Mouse (Mus musculus) heart, embryonic 13.5 days (tissue): ENCODE results near the gene Arl5c. TPM values are rescaled to one million over a fixed set of nuclear protein-coding genes. Genes with fewer than 3 reads are reported as not detected.
A peak's percentile ranks its signal among the peaks of the same experiment; 100 is the strongest.

Experiments used
- ATAC-seq: fragments of 200-750 bp; cut with Nextera tagmentation; 2 replicates; pipeline ENCODE4 v1.8.0; 2017; ENCODE audit warnings: moderate TSS enrichment; ENCODE audit not compliant: insufficient number of reproducible peaks, low FRiP score, low TSS enrichment; ENCODE audit errors: extremely low read depth
- H3K27ac ChIP-seq: fragments of 300-500 bp; sonication (generic); replicated peaks from 2 replicates; pipeline ENCODE4 v1.5.1; 2015; ENCODE audit warnings: moderate library complexity, mild to moderate bottlenecking, inconsistent platforms
- H3K27me3 ChIP-seq: fragments of 300-500 bp; sonication (generic); replicated peaks from 2 replicates; pipeline ENCODE4 v1.6.1; 2015; ENCODE audit warnings: mild to moderate bottlenecking, inconsistent platforms
- H3K36me3 ChIP-seq: fragments of 300-500 bp; sonication (generic); 2 replicates; pipeline ENCODE4 v1.6.1; 2015; ENCODE audit warnings: mild to moderate bottlenecking, inconsistent platforms
- H3K4me1 ChIP-seq: fragments of 300-500 bp; sonication (generic); 2 replicates; pipeline ENCODE4 v1.6.1; 2015; ENCODE audit warnings: inconsistent platforms
- H3K4me2 ChIP-seq: fragments of 300-500 bp; sonication (generic); 2 replicates; pipeline ENCODE4 v1.6.1; 2015; ENCODE audit warnings: inconsistent platforms, mild to moderate bottlenecking, moderate library complexity
- H3K4me3 ChIP-seq: fragments of 300-500 bp; sonication (generic); 2 replicates; pipeline ENCODE4 v1.5.1; 2015; ENCODE audit warnings: moderate library complexity, mild to moderate bottlenecking, inconsistent platforms
- H3K9ac ChIP-seq: fragments of 300-500 bp; sonication (generic); 2 replicates; pipeline ENCODE4 v1.6.1; 2015; ENCODE audit warnings: inconsistent platforms, mild to moderate bottlenecking, moderate library complexity
- H3K9me3 ChIP-seq: fragments of 300-500 bp; sonication (generic); 2 replicates; pipeline ENCODE4 v1.6.1; 2016; ENCODE audit warnings: inconsistent platforms
- whole genome bisulfite sequencing: fragments of 180-500 bp; shearing (Covaris S2); methylation state at CpG from one replicate; pipeline ENCODE4 v1.1.7; 2015; ENCODE audit warnings: mixed read lengths; 5-methylcytosine and 5-hydroxymethylcytosine counted together
- polyA plus RNA-seq: library from polyadenylated mRNA; unstranded; fragments of >200 nt; fragmentation: Nextera tagmentation; extraction: Ambion mirVana; gene quantifications from 2 replicates; pipeline ENCODE4 v1.2.1, GENCODE M21; 2015

The Arl5c gene
- polyA plus RNA-seq, 1 experiment from 2014 or later: 4.6 TPM

DNA sequence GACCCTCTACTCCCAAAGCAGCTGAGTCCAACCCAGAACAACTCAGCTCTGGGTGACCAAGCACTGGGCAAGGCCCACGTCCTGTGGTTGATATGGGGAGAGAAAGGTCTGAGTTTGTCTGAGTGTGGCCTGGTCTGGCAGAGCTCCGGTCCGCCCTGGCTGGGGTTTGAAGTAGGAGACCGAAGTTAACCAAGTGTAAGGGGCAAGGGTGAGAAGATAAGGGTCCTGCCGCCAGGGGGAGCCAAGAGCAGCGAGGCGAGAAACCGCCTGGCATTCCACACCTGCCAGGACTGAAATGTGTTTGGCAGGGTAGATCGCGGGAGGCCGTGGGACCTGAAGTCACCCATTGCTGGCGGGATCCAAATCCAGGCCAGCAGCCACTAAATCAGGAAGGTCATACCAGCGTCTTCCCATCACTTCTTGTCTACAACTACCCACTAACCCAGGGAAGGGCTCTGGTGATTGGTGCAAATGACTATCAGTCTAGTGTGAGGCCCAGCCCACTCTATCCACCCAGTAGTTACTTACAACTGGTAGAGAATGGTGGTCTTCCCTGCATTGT, 1.4 kb downstream of the Arl5c start:
- Histone ChIP-seq H3K4me1 (peaks cover 28% of the 10 kb centered on the region), H3K27me3 (peaks cover 60% of the 10 kb centered on the region), H3K9ac (peak overlapping the region; percentile 77), H3K9me3 (no peaks in the 10 kb centered on the region), H3K4me2 (peak overlapping the region; percentile 97), H3K4me3 (peak overlapping the region; percentile 62), H3K27ac (no peak overlapping the region), H3K36me3 (no peaks in the 10 kb centered on the region)
- ATAC-seq: no peak
- WGBS: 4% methylated on average over 13 of the region's 13 CpGs

- peak; percentile 79 for ATAC-seq
- Histone ChIP-seq H3K27ac (peak overlapping the region; percentile 91), H3K4me1 (peaks cover 34% of the 10 kb centered on the region), H3K9me3 (no peaks in the 10 kb centered on the region), H3K27me3 (peaks cover 53% of the 10 kb centered on the region), H3K4me2 (peak overlapping the region; percentile 88), H3K36me3 (no peaks in the 10 kb centered on the region), H3K9ac (peak overlapping the region; percentile 92), H3K4me3 (peak overlapping the region; percentile 88)
- under 1% methylated on average over 26 of the region's 26 CpGs for WGBS
Observed at GRCm38 (mm10) chr11:97988530-97989096, 7.4 kb downstream of the Arl5c start.

DNA sequence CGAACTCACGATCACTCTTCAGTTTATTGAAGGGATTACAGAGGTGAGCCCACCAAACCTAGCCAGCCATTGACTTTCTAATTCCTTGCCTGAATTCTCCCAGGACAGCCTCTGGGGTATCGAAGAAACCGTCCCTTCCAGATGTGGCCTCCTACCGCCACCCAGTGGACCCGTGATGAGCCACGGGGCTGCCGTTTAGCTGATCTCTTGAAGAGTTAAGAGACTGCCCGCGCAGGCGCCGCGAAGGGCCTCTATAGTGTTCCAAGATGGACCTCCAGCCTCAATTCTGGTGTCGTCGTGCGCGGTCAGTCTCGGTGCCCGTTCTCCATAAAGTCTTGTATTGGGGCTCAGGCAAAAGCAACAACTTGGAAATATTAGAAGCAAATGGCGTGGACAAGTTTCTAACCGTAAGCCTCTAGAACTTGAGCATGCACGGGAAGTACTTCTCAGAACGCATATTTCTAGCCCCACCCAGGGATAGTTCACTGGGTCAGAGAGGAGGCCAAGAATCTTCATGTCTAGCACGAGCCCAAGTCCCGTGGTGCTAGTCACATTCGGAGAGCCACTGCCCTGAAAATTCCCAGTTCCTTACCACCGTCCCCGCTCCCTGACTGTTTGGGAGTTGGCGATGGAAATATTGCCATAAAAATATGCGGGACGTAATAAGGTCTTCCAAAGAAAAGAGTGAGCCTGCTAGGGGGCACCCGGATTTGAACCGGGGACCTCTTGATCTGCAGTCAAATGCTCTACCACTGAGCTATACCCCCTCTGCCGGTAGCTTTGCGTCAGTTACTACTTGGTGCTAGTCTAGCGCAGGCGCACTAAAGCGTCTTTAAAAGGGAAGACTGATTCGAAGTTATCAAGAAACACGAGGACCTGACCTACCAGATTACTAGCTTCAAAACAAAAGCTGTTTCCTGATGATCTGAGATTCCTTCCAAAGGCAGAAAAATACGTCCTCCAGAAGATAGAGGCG, 8.1 kb downstream of the Arl5c start:
- Histone ChIP-seq H3K4me3 (peak overlapping the region; percentile 88), H3K4me1 (peaks cover 34% of the 10 kb centered on the region), H3K9ac (peak overlapping the region; percentile 92), H3K4me2 (peak overlapping the region; percentile 88), H3K27me3 (peaks cover 56% of the 10 kb centered on the region), H3K9me3 (no peaks in the 10 kb centered on the region), H3K36me3 (no peaks in the 10 kb centered on the region), H3K27ac (peak overlapping the region; percentile 91)
- under 1% methylated on average over 42 of the region's 42 CpGs for WGBS
- peak; percentile 64 for ATAC-seq

- Histone ChIP-seq H3K4me3 (peak overlapping the region; percentile 88), H3K9ac (peak overlapping the region; percentile 80), H3K9me3 (no peaks in the 10 kb centered on the region), H3K27me3 (peaks cover 55% of the 10 kb centered on the region), H3K4me2 (peak overlapping the region; percentile 88), H3K4me1 (peaks cover 34% of the 10 kb centered on the region), H3K27ac (no peak overlapping the region), H3K36me3 (no peaks in the 10 kb centered on the region)
- ATAC-seq: no peak
- WGBS: 20% methylated on average over 17 of the region's 17 CpGs
Observed at GRCm38 (mm10) chr11:97986738-97987465, 9.1 kb downstream of the Arl5c start.

DNA sequence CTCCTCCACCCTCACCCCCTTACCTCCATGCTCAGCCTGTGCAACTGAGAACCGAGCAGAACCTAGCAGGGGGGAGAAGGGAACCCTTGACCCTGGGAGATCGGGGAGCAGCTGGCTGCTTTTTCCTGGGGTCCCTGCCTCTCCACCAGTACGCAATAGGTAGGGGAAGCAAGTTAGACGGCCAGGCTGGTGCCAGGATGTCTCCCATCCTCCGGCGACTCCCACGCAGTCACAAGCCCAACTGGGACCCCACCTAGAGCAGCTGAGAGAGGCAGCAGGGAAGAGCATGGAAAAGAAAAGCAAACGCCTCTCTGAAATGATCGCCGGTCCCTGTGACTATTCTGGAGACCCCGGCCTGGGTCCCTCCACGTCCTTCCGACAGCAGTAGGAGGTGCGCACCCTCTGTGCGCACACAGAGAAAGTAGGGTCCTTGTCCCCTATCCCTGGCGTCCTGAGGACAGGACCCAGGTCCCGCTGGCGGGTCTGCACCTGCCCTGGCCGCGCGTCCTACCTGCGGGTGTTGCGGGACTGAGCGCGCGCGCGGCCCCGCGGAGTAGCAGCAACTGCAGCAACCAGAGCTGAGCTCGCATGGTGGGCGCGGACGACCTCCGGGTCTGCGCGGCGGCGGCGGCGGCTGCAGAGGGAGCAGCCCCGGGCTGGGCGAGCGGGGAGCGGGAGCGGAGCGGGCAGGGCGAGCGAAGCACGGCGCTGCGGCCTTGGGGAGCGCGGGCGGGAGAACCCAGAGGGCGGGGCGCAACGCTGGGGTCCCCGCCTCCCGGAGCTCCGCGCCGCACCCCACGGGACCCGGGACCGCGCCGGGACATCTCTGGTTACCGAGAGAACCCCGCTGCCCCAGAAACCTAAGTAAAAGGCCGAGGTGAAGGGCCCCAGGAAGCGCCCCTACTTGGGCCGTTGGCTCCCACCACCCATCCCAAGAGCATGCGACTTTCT, 10.0 kb downstream of the Arl5c start, which contains the start of gene Plxdc1:
TSS of gene Plxdc1 (minus strand) at position 718 of the 951 bp plus-strand sequence.
- no peak for ATAC-seq
- peak within 1 kb of the TSS; percentile 88 for H3K4me2 ChIP-seq
- WGBS: 2% methylated on average over 74 of the region's 74 CpGs
- H3K4me1 ChIP-seq: peaks cover 34% of the 10 kb centered on the region
- H3K36me3 ChIP-seq: no peaks in the 10 kb centered on the region
- no peak within 1 kb of the TSS for H3K27ac ChIP-seq
- no peaks in the 10 kb centered on the region for H3K9me3 ChIP-seq
- H3K9ac ChIP-seq: peak within 1 kb of the TSS; percentile 80
- H3K4me3 ChIP-seq: peak within 1 kb of the TSS; percentile 88
- H3K27me3 ChIP-seq: peaks cover 54% of the 10 kb centered on the region

GRCm38 (mm10) chr11:97983983-97984382, 12.0 kb downstream of the Arl5c start:
- no peak overlapping the region for H3K4me3 ChIP-seq
- no peaks in the 10 kb centered on the region for H3K36me3 ChIP-seq
- H3K4me1 ChIP-seq: peaks cover 19% of the 10 kb centered on the region
- no peak overlapping the region for H3K9ac ChIP-seq
- no peak for ATAC-seq
- H3K9me3 ChIP-seq: no peaks in the 10 kb centered on the region
- H3K27me3 ChIP-seq: peaks cover 61% of the 10 kb centered on the region
- WGBS: 92% methylated on average over 1 of the region's 1 CpGs
- H3K4me2 ChIP-seq: no peak overlapping the region
- H3K27ac ChIP-seq: no peak overlapping the region

DNA sequence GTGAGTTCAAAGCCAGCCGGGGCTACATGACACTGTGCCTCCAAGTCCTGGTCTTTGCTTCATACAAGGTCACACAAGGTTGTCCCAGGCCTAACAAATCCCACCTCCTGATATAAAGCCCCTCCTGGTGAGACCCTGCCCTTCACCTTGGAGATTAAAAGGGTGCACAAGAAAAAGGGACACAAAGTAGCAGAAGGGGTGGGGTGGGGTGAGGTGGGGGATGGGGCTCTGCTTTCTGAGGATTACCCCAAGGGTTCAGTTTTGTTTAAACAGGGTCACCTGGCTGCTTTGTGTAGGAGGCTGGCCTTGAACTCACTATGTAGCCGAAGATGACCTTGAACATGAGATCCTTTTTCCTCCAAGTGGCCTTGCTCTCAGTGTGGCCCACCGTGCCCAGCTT, 12.5 kb downstream of the Arl5c start:
- no peak overlapping the region for H3K27ac ChIP-seq
- no peak overlapping the region for H3K4me2 ChIP-seq
- H3K4me1 ChIP-seq: peaks cover 19% of the 10 kb centered on the region
- no peaks in the 10 kb centered on the region for H3K9me3 ChIP-seq
- no peak for ATAC-seq
- 84% methylated on average over 3 of the region's 3 CpGs for WGBS
- no peaks in the 10 kb centered on the region for H3K36me3 ChIP-seq
- no peak overlapping the region for H3K9ac ChIP-seq
- peaks cover 63% of the 10 kb centered on the region for H3K27me3 ChIP-seq
- H3K4me3 ChIP-seq: no peak overlapping the region

DNA sequence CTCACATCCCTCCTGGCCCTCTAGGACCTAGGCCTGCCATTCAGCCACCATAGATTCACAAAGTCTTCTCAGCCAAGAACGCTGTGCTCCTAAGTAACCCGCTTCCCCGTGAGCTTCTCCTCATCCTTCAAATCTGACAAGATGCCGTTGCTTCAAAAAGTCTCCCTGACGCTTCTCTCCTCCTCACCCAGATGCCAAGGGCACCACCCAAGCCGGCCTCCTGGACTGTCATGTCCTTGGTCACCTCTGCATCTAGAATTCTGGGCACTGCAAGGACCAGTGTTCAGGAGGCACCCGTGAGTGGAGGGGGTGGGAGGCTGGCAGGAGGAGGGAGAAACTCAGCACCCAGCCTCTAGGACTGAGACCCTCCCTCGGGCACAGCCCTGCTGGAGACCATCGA, 13.3 kb downstream of the Arl5c start:
- peaks cover 67% of the 10 kb centered on the region for H3K27me3 ChIP-seq
- no peak overlapping the region for H3K9ac ChIP-seq
- no peak overlapping the region for H3K4me3 ChIP-seq
- no peak for ATAC-seq
- 76% methylated on average over 9 of the region's 9 CpGs for WGBS
- no peak overlapping the region for H3K27ac ChIP-seq
- no peaks in the 10 kb centered on the region for H3K36me3 ChIP-seq
- H3K4me1 ChIP-seq: peaks cover 19% of the 10 kb centered on the region
- no peaks in the 10 kb centered on the region for H3K9me3 ChIP-seq
- H3K4me2 ChIP-seq: no peak overlapping the region

- Histone ChIP-seq H3K27ac (no peak overlapping the region), H3K4me2 (no peak overlapping the region), H3K9ac (no peak overlapping the region), H3K27me3 (peaks cover 57% of the 10 kb centered on the region), H3K9me3 (no peaks in the 10 kb centered on the region), H3K4me3 (no peak overlapping the region), H3K36me3 (no peaks in the 10 kb centered on the region), H3K4me1 (peaks cover 4% of the 10 kb centered on the region; the same call in 1 of the 2 replicates)
- ATAC-seq: no peak
- 49% methylated on average over 9 of the region's 9 CpGs for WGBS
Observed at GRCm38 (mm10) chr11:97980531-97980966, 15.4 kb downstream of the Arl5c start.

DNA sequence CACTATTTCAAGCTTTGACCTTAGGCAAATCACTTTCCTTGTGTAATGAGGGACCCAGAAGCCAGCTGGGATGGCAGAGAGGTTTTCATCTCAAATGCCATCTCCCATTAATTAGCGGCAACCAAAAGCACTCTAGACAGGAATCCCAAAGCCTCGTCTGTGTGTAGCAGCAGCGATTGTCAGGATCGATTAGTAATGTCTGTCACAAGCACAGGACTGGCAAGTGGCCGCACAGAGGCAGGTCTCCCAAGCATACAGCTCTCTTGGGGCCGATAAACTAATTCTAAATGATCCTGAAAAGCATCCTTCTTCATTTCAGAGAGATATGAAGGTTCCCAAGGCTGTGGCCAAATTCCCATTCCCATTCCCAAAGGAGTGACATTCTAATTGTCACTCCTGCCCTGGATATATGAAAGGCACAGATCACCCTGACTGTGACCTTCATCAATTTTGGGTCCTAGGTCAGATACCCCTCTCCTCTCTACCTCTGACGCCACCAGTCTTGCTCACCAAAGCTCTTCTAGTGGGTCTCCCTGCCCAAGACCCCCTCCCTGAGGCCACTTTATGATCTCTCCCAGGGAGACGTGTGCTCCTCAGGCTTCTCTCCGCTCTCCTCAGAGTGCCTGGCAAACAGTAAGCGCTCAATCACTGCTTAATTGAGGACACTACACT, 16.0 kb downstream of the Arl5c start:
- Histone ChIP-seq H3K4me1 (peaks cover 2% of the 10 kb centered on the region; the same call in 1 of the 2 replicates), H3K9me3 (no peaks in the 10 kb centered on the region), H3K27ac (no peak overlapping the region), H3K4me3 (no peak overlapping the region), H3K4me2 (no peak overlapping the region), H3K9ac (no peak overlapping the region), H3K36me3 (no peaks in the 10 kb centered on the region), H3K27me3 (peaks cover 51% of the 10 kb centered on the region)
- ATAC-seq: no peak
- WGBS: 60% methylated on average over 10 of the region's 10 CpGs
